Mouse (Mus musculus) small intestine, adult 2 months (tissue): ENCODE data around the gene Tnfsfm13. TPM values are rescaled to one million over a fixed set of nuclear protein-coding genes. Genes with fewer than 3 reads are reported as not detected.

Source experiments
- H3K27ac ChIP-seq: fragments of 200-500 bp; 2 replicates; pipeline ENCODE4 v1.5.1; 2012; ENCODE audit warnings: low read depth, low read length, control low read depth, inconsistent platforms; ENCODE audit not compliant: insufficient read depth
- H3K27me3 ChIP-seq: fragments of 200-500 bp; 2 replicates; pipeline ENCODE4 v1.6.1; 2012; ENCODE audit warnings: mild to moderate bottlenecking, moderate library complexity, low read length, inconsistent platforms; ENCODE audit not compliant: control insufficient read depth, insufficient read depth
- H3K36me3 ChIP-seq: fragments of 200-500 bp; 2 replicates; pipeline ENCODE4 v1.6.1; 2012; ENCODE audit warnings: mild to moderate bottlenecking, low read length, control low read depth, inconsistent platforms; ENCODE audit not compliant: control insufficient read depth, insufficient read depth
- H3K4me1 ChIP-seq: fragments of 200-500 bp; 2 replicates; pipeline ENCODE4 v1.6.1; 2012; ENCODE audit warnings: low read length, inconsistent platforms, mixed read lengths; ENCODE audit not compliant: control insufficient read depth, insufficient read depth, insufficient read length
- H3K4me3 ChIP-seq: fragments of 200-500 bp; 2 replicates; pipeline ENCODE4 v1.5.1; 2012; ENCODE audit warnings: low read depth, mild to moderate bottlenecking, control low read depth, inconsistent platforms, low read length, moderate library complexity
- CTCF ChIP-seq: fragments of 200-500 bp; IDR thresholded peaks from 2 replicates; pipeline ENCODE4 v1.5.1; 2012; ENCODE audit warnings: low read depth, mild to moderate bottlenecking, control low read depth, inconsistent platforms, low read length, moderate library complexity, mixed read lengths; ENCODE audit not compliant: insufficient replicate concordance, insufficient read length; ENCODE audit errors: extremely low read depth
- POLR2A ChIP-seq: fragments of 200-500 bp; IDR thresholded peaks from 2 replicates; pipeline ENCODE4 v1.6.1; 2012; ENCODE audit warnings: low read depth, mild to moderate bottlenecking, control low read depth, inconsistent platforms, low read length, moderate library complexity
- WGBS: fragments of 180-500 bp; shearing (Covaris S2); methylation state at CpG from one replicate; pipeline ENCODE4 v1.1.7; 2018; 5-methylcytosine and 5-hydroxymethylcytosine counted together
- polyA plus RNA-seq: library from polyadenylated mRNA; depleted of rRNA; stranded (reverse); fragments of >200 nt; gene quantifications from 2 replicates; pipeline ENCODE4 v1.2.3, GENCODE M21; 2012

Tnfsfm13 gene
- polyA plus RNA-seq, 1 experiment: 1.8 TPM

- no peak overlapping the region for H3K4me3 ChIP-seq
- TF ChIP-seq POLR2A (no peak), CTCF (no peak)
- H3K27me3 ChIP-seq: no peaks in the 10 kb centered on the region
- WGBS: 51% methylated on average over 11 of the region's 11 CpGs
- H3K36me3 ChIP-seq: peaks cover 9% of the 10 kb centered on the region; the same call in 1 of the 2 replicates
- H3K27ac ChIP-seq: peak overlapping the region; percentile 10; the same call in 1 of the 2 replicates
- H3K4me1 ChIP-seq: peaks cover 21% of the 10 kb centered on the region
These were observed 2.4 kb downstream of the Tnfsfm13 start for GRCm38 (mm10) chr11:69693421-69693965.

- peaks cover 9% of the 10 kb centered on the region for H3K36me3 ChIP-seq
- WGBS: 39% methylated on average over 6 of the region's 6 CpGs
- H3K4me3 ChIP-seq: no peak overlapping the region
- H3K27me3 ChIP-seq: no peaks in the 10 kb centered on the region
- H3K4me1 ChIP-seq: peaks cover 21% of the 10 kb centered on the region
- TF ChIP-seq CTCF (no peak), POLR2A (no peak; the same call in 1 of the 2 replicates)
- H3K27ac ChIP-seq: peak overlapping the region; percentile 75
These were observed 3.0 kb downstream of the Tnfsfm13 start for GRCm38 (mm10) chr11:69692863-69693262.

- TF ChIP-seq POLR2A: peak; percentile 27; the same call in 1 of the 2 replicates
- TF ChIP-seq CTCF: no peak
- H3K4me1 ChIP-seq: peaks cover 21% of the 10 kb centered on the region
- no peak overlapping the region for H3K4me3 ChIP-seq
- H3K27me3 ChIP-seq: no peaks in the 10 kb centered on the region
- 61% methylated on average over 9 of the region's 9 CpGs for WGBS
- H3K36me3 ChIP-seq: peaks cover 9% of the 10 kb centered on the region
- H3K27ac ChIP-seq: peak overlapping the region; percentile 75
These were observed 3.6 kb downstream of the Tnfsfm13 start for GRCm38 (mm10) chr11:69692196-69692811.

GRCm38 (mm10) chr11:69689891-69690290, 6.0 kb downstream of the Tnfsfm13 start:
- H3K4me1 ChIP-seq: peaks cover 26% of the 10 kb centered on the region
- TF ChIP-seq POLR2A (no peak), CTCF (no peak)
- no peak overlapping the region for H3K4me3 ChIP-seq
- peak overlapping the region; percentile 13; the same call in 1 of the 2 replicates for H3K27ac ChIP-seq
- H3K27me3 ChIP-seq: no peaks in the 10 kb centered on the region
- 70% methylated on average over 1 of the region's 1 CpGs for WGBS
- H3K36me3 ChIP-seq: peaks cover 9% of the 10 kb centered on the region

GRCm38 (mm10) chr11:69687061-69687460, 8.8 kb downstream of the Tnfsfm13 start:
- 20% methylated on average over 5 of the region's 5 CpGs for WGBS
- Histone ChIP-seq H3K36me3 (peaks cover 7% of the 10 kb centered on the region), H3K27me3 (no peaks in the 10 kb centered on the region), H3K4me1 (peaks cover 19% of the 10 kb centered on the region), H3K27ac (peak overlapping the region; percentile 62), H3K4me3 (peak overlapping the region; percentile 50)
- no peak for TF ChIP-seq POLR2A
- TF ChIP-seq CTCF: no peak

- 6% methylated on average over 4 of the region's 4 CpGs for WGBS
- Histone ChIP-seq H3K27ac (peak overlapping the region; percentile 100), H3K27me3 (no peaks in the 10 kb centered on the region), H3K36me3 (peaks cover 5% of the 10 kb centered on the region), H3K4me3 (peak overlapping the region; percentile 50), H3K4me1 (peaks cover 15% of the 10 kb centered on the region)
- TF ChIP-seq CTCF (no peak), POLR2A (no peak)
These were observed 9.5 kb downstream of the Tnfsfm13 start for GRCm38 (mm10) chr11:69686377-69686776.

- peak within 1 kb of the TSS; percentile 67 for H3K4me3 ChIP-seq
- 6% methylated on average over 10 of the region's 10 CpGs for WGBS
- H3K4me1 ChIP-seq: peaks cover 15% of the 10 kb centered on the region
- peaks cover 2% of the 10 kb centered on the region for H3K36me3 ChIP-seq
- TF ChIP-seq CTCF (no peak), POLR2A (no peak)
- H3K27ac ChIP-seq: peak within 1 kb of the TSS; percentile 100
- H3K27me3 ChIP-seq: no peaks in the 10 kb centered on the region
These were observed 10.3 kb downstream of the Tnfsfm13 start, which contains the start of gene Tnfsf13 for GRCm38 (mm10) chr11:69685526-69686148. Gene Tnfsf13, minus strand, starts transcription at chr11:69685784.
